Comparison of ENCODE assay signal across 16 mouse cellular contexts in genomic region chr4:40731262-40731661, GRCm38 (mm10).
"Had no signal": no experiment of that assay in that cellular context is flagged by ENCODE, and none has a peak within 500 bp of the region (broad histone marks: within the 10 kb centered on the region; RNA-seq: fewer than 3 reads in every experiment).

No protein-coding gene starts in this region.

- DNase-seq: retina, postnatal 1 day; right cerebral cortex, adult 18-20 months; right cerebral cortex, postnatal 14 days; right cerebral cortex, postnatal 25 days; right cerebral cortex, postnatal 4 days; spleen, adult 18-20 months; thymus, adult 18-20 months; thymus, adult 2 months; thymus, postnatal 14 days; thymus, postnatal 25 days; thymus, postnatal 36 days; thymus, postnatal 4 days had no signal

- H3K4me3 ChIP-seq: neural tube, embryonic 13.5 days; neural tube, embryonic 15.5 days; stomach, embryonic 15.5 days had no signal

- H3K4me2 ChIP-seq: neural tube, embryonic 13.5 days; neural tube, embryonic 15.5 days; stomach, embryonic 15.5 days had no signal

- H3K9me3 ChIP-seq: neural tube, embryonic 13.5 days; neural tube, embryonic 15.5 days; stomach, embryonic 15.5 days had no signal

- H3K27ac ChIP-seq: neural tube, embryonic 13.5 days; neural tube, embryonic 15.5 days; stomach, embryonic 15.5 days; stomach, postnatal 0 days had no signal

- H3K9ac ChIP-seq: neural tube, embryonic 13.5 days; neural tube, embryonic 15.5 days; stomach, embryonic 15.5 days had no signal

- H3K27me3 ChIP-seq: neural tube, embryonic 13.5 days; neural tube, embryonic 15.5 days; stomach, embryonic 15.5 days had no signal
